Mouse (Mus musculus): ENCODE measurements around the gene Plcb4.

GRCm38 (mm10) chr2:135866838-135867237, 208.0 kb downstream of the Plcb4 start:
- no peak for TF ChIP-seq POLR2A (IDR thresholded peaks at IDR 0.05; ENCODE audit: low read depth, low read length)
- no peak for TF ChIP-seq CTCF (conservative IDR thresholded peaks at IDR 0.05; ENCODE audit: insufficient read depth, insufficient read length, low read depth, low read length)
